Mouse (Mus musculus) kidney, postnatal 25 days (tissue): ENCODE measurements at regions not wholly inside any gene's neighbourhood (a gene's known extent, or its start where the extent isn't known, plus 50 kb on each side); places are given as distances from the start of the nearest gene placed in this dataset.
"Not testable (repeated sequence)": the region's sequence is repeated elsewhere in the genome, so short reads cannot be mapped to it uniquely, and the experiment has no call there.

Experiments used
- DNase-seq, 2 experiments: peaks; one replicate each; pipeline ENCODE4 v3.0.0; 2021; ENCODE audit warnings: mixed read lengths in 2 of 2

DNA sequence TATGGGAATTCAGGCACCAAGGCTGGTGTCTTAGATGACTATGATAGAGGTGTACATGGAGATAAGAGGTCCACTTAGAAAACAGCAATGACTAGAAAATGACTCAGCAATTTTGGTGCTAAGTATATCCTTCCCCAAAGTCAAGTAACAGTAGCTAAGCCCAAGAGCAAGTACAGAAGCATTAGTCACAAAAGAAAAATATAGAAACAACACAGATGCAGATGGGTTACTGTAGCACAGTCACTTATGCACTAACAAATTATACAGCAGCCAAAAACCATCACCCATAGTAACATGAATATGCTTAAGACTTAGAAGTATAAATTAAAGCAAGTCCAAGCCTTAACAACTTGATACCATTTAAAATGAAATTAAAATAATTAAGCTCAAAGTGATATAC, 378.5 kb upstream of the Meis2 start:
- no peak for DNase-seq

DNA sequence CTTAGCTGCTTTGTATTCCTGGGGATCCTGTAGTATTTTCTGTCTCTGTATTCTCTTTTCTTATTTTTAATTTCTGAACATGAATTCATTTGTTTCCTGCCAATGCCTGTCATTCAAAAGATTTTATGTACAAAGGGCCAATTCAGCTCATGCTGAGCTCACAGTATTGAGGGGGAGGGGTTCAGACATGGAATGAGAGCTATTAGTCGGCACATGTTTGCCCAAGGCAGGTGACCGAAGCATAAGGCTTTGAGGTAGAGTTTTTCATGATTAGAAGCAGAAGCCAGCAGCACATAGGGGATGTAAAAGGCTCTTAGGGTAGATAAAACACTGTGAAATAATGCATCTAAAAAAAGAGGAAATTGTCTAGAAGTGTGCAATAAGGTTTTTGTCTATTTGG, 374.6 kb upstream of the Meis2 start:
- DNase-seq, result no peak

DNA sequence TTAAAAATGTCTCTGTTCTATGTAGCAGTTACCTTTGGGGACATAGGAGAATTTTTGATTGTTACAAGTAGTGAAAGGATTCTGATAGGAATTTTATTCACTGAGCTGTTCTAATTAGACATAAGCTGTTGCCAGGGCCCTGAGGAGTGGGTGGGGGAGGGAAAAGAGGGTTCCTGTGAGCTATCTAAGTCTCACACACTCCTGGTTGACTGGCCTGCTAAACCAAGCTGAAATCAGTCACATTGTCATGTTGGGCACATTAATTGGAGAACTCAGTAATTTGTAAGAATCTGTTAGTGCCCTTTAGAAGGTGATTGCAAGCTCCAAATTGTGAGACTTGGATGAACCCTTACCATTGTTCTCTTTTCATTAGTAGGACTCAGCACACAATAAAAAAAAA, 367.8 kb upstream of the Meis2 start:
- no peak for DNase-seq

DNA sequence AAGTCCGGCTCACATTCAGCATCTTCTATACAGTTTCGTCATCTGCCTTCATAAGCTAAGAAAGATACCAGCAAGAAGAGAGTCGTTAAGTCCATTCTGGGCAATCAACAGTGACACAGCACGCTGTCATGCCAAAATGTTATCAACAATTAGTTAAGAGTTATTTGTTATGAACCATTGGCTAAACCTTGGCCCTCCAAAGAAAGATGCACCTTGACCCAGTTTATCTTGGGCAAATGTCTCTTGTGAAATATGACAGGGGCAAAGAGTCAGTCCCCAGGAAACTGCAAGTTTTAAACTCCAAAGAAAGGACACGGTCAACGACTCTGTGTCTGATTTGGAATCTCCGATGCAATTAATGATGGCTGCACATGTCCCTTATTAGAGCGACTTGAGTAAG, 358.5 kb upstream of the Meis2 start:
- no peak for DNase-seq

DNA sequence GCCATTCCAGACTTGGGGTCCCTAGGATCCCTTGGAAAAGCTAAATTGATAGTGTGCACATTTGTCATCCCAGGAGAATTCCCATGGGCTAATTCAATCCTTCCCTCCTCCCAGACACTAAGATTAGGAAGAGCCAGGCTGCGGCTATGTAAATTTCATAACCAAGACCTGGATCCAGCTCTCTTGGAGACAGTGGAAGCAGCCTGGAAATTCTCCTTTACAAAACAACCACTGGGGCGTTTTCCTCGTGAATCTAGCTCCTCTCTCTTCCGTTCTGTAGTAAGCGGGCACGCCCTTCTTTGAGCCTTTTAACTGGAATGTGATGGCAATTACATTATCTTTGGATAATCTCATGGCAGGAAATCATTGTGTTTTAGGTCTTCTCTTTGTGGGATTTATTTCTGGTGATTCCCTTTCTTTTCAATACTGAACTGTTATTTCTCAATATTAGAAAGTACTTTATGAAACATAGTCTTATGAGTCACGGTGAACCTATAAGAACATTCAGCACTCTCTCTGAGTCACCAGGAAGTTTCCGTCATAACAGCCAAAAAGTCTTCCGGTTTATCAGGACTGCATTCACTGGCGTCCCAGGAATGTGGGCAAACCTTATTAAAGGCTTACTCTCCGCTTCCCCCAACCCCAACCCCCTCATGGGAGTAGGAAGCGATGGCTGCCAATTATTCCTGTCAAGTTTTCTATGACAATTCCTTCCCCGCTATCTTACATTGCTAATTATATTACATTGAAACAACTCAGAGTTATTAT, 352.0 kb upstream of the Meis2 start:
- peak; percentile 11 to 44 for DNase-seq

DNA sequence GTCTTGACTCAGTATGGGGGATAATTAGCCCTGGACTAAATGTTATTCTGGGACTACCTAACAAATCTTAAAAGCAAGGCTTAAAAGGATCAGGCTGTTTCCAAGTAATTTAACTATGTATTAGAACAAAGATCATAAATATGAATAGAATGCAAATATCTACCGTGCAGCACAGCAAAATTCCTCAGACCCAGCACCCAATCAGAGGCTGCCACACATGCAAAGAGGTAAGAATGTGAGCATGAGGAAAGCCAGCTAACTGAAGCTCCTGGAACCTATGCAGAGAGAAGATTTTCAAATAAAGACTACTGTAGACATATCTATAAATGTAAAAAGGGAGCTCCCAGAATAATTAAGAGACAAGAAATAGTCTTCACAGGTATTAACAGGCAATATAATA, 350.1 kb upstream of the Meis2 start:
- no peak for DNase-seq

DNA sequence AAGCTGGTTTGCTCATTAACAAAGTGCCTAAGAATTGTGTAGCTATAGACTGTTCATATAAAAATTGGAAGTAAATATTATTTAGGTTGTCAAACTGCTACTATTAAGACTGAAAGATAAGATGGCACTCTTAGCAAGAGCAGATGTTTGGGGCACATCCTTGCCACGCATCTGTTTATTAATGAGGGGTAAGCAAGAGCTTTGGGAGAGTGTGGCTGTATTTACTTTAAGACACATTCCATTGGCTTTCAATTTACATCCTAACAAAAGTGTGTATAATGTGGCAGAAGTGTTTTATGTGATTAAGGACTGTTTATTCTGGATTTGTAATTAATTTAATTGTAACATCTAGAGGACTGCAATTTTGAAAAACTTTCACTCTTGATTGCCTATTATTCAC, 336.5 kb upstream of the Meis2 start:
- DNase-seq, result no peak

DNA sequence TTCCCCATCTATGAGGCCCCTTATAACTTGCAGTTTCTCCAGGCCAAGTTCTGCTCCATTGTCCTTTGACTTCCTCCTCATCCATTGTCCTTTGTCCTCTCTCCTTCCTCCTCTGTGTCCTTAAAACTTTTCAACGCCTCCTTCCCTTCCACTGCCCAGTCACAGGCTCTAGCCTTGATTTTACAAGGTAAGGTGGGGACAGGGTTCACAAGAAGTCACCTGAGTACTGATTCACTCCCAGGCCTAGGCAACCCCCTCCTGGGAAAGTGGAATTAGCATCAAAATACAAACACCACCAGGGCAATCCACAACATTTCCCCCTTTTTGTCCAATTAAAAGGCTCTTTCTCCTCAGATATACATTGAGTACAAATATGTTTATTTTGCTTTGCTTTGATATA, 334.3 kb upstream of the Meis2 start:
- DNase-seq, result no peak

DNA sequence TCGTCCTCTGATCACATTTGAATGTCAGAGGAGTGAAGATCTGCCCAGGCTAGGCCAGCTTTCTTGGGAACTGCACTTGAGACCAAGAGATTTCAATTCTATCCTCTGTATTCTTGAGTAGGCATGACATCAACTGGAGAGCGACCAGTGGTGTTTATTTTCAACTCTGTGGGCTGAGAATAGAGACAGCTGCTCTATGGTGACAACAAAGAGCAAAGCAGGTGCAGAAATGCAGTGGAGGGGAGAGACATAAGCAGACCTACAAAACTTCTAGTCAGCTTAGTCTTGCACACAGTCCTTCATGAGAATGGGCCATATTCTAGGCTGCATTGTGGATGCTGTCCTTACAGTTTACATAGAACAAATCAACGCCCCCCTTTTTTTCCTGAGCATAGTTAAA, 303.2 kb upstream of the Meis2 start:
- DNase-seq, result no peak

DNA sequence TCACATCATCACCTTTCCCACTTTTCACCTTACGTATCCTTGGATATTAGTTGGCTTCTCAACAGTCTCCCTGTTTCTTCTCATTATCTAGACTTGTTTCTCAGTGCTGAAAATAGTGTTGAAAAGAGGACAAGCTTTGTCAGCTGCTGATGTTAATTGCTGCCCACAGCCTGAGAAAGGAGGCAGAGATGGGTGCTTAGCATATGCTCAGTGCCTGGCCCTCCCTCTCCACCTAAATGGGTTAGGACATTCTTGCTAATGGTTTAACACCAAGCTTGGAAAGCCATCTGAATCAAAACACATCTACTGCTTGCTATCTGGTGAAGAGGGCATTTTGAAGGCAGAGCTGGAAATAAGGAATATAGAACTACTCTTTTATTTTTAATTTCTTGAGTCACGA, 298.5 kb upstream of the Meis2 start:
- DNase-seq, result no peak

DNA sequence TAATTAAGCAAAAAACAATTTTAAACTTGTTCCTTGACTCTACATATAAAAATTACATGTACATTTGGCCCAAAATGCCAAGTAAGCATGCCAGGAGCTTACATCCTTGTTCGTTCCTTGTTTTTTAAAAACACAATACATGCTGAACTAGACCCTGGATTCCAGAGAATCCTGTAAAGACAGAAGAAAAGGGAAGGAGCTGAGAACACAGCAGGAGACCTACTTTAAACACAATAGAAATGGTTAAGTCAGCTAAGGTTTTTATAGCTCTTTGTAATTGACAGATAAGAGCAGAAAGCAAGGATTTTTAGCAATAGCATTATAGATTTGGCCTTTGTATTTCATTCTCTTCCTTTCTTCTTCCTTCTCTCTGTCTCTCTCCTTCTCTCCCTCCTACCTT, 292.5 kb upstream of the Meis2 start:
- DNase-seq, result no peak

DNA sequence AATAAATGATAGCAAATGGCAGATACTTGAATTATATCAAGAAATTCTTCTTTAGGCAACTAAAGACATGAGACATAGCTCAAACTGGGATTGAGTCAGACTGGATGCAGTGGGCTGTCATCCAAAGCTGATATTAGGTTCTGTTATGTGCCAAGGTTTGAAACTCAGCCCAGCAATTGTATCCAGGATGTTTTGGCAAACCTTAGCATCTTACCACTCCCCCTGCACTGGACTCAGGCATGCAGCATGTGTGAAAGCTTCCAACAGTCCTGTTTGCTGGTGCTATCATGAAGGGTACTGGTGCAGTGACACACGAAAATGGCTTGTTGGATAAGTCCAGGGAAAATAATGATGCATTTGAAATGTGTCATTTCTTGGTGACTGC, 282.9 kb upstream of the Meis2 start:
- no peak for DNase-seq

DNA sequence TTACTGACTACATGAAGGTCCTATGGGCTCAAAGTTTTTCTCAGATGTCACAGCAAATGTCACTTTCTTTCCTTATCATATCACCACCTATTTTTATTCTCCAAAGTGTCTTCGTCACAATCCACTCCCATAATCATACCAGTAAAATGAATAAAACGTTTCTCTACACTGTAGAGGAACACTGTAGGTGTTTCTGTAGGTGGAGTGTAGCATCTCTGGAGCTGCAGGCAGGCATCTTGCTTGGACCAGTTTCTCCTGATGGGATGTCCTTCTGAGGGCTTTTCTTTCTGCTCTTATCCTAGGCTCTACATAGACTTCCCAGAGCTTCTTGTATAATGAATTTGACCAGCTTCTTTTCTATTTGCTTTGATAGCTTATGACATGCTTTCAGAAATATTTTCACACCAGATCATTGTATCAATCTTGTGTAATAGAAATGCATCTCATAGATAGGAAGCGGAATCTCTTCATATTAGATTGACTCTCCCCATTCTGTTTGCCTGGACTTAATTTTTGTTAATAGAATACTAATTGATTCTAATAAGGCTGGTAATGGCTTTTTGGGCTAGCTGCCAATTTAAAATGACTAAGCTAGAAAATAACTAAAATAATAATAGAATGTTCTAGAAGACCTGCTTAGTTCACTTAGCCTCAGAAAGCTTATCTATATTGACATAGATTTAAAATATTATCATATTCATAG, 282.3 kb upstream of the Meis2 start:
- no peak for DNase-seq

DNA sequence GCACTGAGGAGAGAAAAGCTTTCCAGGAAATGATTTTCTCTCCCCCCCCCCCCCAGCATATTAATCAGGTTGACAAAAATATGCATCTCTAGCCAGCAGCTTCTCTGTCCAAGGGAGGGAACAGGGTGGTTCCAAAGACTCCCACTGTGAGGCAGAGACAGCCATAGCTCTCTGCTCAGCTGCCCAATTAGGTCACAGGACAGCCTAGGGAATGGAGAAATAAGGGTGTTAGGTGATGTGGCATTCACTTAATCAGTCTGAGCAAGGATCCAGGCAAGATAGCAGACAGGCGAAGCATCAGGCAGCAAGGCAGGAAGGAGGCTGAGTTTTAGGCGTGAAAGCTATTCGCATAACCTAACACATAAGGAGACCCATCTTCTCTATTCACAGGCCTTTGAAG, 266.2 kb upstream of the Meis2 start:
- DNase-seq, result no peak

DNA sequence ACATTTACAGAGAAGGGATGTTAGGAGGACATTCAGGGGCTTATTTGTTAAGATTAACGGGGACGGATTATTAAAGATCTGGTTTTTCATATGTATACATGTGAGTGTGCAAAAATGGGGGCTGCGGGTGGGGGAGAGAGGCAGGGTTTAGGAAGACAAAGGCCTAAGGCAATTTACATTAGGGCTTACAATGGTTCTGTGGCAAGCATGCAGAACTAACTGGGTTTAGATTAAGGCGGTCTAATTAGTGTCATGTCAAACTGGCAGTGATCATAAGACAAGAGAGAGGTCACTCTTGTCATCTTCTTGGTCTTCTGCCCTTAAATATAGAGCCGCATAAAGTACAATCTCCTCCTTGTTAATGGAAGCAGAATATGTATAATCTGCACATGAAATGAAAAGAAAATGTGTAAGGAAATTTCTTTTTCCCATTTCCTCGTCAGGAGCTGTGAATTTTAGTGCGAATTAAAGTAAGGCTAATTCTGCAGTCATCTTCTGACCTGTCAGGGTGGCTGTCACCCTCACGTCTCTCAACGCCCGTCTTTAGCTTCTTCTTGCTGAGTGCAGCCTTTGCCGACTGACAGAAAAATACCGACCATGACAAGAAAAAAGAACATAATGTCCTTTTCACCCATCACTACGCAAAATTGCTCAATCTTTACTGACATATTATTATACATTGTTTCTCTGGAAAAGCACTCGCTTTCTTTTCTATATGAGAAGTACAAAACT, 256.6 kb upstream of the Meis2 start:
- DNase-seq, result no peak

DNA sequence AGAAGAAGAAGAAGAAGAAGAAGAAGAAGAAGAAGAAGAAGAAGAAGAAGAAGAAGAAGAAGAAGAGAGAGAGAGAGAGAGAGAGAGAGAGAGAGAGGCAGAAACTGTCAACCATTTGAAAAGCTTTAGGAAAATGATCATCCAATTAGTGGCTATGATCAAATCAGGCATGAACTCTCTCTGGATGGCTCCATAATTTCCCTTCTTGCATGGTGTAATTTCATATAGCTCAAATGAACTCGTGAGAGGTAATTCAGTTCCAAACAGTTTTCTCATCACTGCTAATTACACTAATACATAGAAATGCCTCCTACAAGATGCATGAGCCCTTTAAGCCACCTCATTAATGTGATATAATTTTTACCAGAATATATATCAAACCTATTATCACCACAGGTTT, 233.9 kb upstream of the Meis2 start:
- DNase-seq, result no peak

DNA sequence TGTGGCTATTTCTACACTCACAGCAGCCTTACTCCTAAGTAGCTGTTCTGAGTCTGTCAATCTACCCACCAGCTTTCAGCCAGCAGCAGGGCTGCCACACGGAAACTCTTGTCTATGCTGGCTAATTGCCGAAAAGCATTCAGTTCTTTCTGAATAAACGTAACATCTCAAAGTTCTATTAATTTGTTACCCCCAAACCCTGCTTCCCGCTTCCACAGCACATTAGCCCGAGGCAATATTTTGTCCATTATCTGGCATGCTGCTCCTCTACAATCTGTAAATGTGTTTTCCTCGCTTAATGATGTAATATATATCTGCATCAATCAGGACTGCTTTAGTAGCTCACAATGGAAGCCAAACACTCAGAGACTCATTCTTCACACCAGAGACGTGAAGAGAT, 224.2 kb upstream of the Meis2 start:
- no peak for DNase-seq

DNA sequence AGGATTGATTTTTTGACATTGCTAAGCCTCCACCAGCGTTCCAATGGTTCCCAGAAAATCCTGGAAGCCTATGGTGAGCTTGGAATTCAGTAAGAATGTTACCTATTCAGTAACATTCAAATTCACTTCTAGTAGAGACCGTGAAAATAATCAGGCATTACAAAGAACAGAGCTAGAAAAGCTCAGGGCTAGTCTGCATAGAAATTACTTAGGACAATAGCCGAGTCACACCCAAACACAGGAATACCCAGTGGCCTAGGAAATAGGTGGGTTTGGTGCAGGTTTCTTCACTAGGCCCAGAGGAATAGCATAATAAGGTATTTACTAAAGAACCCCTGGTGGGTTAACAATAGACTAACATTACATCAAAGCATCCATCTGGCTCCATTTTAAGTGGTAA, 177.6 kb upstream of the Meis2 start:
- DNase-seq, result not testable (repeated sequence)

DNA sequence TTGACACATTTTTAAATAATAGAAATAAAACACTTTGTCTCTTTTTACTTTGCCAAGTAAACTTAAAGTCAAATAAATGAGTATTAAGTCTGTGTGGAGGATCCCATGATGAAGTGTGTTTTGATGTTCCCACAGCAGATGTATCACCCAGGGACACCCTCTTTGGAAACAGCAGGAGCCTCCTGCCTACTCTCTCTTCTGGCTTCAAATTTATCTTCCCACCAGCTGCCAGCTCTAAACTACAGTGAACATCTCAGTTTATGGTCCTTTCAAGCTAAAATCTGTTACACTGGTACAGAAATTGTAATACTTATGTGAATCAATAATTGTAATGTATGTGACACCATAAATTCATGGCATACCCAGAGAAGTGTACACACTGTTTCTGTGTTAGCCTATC, 171.1 kb upstream of the Meis2 start:
- DNase-seq, result no peak

DNA sequence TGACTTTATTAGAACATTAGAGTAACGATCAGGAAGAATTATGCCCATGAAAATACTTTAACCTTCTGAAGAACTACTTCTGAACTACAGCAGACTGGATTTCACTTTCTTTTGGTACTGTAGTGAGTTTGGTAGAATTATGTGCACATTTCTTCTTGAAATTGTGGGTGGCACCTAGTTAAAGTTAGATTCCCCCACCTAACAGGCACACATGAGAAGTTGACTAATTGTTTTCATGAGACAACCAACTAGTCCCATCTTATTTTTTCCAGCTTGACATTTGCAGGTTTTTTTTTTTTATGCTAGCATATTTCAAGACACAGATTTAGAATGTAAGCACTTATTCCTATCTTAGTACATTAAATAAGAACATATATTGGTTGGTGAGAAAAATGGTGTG, 167.2 kb upstream of the Meis2 start:
- DNase-seq, result no peak

DNA sequence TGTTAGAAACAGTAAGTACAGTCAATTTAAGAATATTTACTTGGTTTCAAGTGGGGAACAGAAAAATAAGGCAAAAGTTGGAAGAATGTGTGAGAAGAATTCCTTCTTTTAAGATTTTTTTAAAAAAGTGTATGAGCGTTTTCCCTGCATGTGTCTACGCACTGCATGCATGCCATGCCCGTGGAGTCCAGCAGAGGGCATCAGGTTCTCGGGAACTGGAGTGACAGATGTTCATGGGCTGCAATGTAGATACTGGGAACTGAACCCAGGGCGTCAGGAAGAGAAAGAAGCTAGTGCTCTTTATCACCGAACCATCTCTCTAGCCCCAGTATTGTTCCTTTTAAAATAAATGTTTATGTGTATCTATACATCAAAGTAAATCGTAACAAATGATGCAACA, 150.8 kb upstream of the Meis2 start:
- peak; percentile 33 to 45 for DNase-seq

DNA sequence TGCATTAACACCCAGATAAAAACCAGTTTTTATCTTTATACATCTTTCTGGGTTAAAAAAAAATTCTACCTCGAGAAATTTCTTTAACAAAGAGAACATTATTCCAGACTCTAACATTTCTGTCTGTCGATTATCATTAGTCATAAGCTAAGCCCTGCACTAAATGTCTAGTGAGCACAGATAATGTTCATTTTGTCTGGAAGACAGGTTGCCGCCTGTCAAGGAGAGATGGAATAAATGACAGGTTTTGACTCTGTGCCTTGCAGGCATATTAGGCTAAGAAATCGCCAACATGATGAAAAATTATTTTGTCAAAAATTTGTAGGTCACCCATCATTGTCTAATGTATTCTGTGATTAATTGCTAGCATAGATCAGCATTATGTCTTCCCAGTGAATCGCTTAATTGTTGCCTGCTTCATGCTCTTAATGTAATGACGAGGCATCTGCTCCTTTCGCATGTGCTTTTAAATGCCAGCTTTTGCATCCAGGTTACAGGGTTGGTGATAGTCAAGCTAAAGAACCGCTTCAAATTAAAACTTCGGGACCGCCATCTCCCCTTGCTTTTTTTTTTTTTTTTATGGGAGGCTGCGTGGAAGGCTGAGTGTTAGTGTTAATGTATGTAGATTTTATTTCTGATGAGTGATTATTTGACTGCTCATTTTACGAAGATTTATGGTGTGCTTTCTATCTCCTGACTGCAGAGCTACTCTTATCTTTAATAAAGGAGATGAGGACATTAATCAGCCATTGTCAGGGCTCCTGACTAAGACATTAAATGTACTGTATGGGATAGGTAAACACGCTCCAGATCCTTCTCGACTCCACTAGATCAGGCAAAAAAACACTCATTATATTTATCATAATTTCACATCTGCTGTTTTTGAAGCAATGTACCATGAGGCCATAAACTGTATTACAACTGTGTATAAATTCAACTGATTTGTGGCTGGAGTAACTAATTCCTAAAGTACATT, 135.9 kb upstream of the Meis2 start:
- no peak for DNase-seq

DNA sequence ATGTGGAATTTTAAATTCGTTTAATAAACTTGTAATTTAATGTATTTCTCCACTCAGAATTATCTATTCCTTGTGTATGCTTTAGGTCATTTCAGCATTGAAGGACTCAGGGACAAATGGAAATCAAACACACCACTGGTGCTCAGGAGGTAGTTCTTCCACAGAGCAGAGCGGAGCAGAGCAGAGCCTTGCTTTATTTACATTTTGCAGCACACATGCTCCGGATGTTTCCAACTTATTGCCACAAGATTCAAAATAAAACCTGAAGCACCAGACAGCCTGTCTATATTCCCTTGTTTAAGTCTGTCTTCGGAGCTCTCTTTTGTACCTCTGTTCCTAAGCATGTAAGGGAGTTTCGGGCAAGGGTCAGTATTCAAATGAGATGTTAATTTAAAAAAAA, 135.2 kb upstream of the Meis2 start:
- DNase-seq, result no peak
